Mouse (Mus musculus): ENCODE measurements at regions not wholly inside any gene's neighbourhood (a gene's known extent, or its start where the extent isn't known, plus 50 kb on each side); places are given as distances from the start of the nearest gene placed in this dataset.

- TF ChIP-seq ZNF384 (IDR thresholded peaks at IDR 0.05; ENCODE audit: low read depth, low read length) (no peak), CHD2 (IDR thresholded peaks at IDR 0.05; ENCODE audit: low read depth, low read length) (no peak), MAFK (IDR thresholded peaks at IDR 0.05; ENCODE audit: insufficient read depth, low read depth, low read length) (no peak)
These were observed 425.4 kb upstream of the Slitrk5 start for GRCm38 (mm10) chr14:111249347-111249946.

All from ES-E14 (cell line).